Mouse (Mus musculus): Measurements from ENCODE around the gene Gm4881. TPM values are rescaled to one million over a fixed set of nuclear protein-coding genes. Genes with fewer than 3 reads are reported as not detected.

Gene Gm4881
- total RNA-seq, 2 experiments from 2014 or later: not detected

Small RNA genes lying within 50 kb of the gene (microRNA-seq; reads per million reads assigned to microRNA genes)
- gene Mir7046 (8.4 to 8.9 reads per million in 2 experiments), gene Mir7047 (42.7 to 49.9 reads per million in 2 experiments)

Other genes starting within 250 kb of the Gm4881 start
- gene BC049730, start 235.3 kb downstream of the Gm4881 start, total RNA-seq (2021): not detected
- not detected for gene Gm4763, start 217.6 kb downstream of the Gm4881 start, total RNA-seq (2021)
- gene Cd177, start 184.2 kb downstream of the Gm4881 start, total RNA-seq (2021): under 1 TPM; 0.13 to 0.15 TPM
- gene Ceacam10, start 167.3 kb downstream of the Gm4881 start, total RNA-seq (2021): not detected
- gene Gm9844, start 82.3 kb downstream of the Gm4881 start, total RNA-seq (2021): under 1 TPM in 1 of 2 experiments, not detected in 1; 0.97 TPM
- gene Lypd4, start 74.6 kb downstream of the Gm4881 start, total RNA-seq (2021): not detected
- gene Dmrtc2, start 74.4 kb downstream of the Gm4881 start, total RNA-seq (2021): not detected
- 100 to 1,000 TPM; 556 to 616 TPM for gene Rps19, start 60.1 kb downstream of the Gm4881 start, total RNA-seq (2021)
- under 1 TPM in 1 of 2 experiments, not detected in 1; 0.22 TPM for gene Cd79a, start 47.1 kb downstream of the Gm4881 start, total RNA-seq (2021)
- gene Arhgef1, start 41.6 kb downstream of the Gm4881 start, total RNA-seq (2021): 10 to 100 TPM; 74.7 to 80.8 TPM
- 100 to 1,000 TPM; 318 to 321 TPM for gene Rabac1, start 28.3 kb upstream of the Gm4881 start, total RNA-seq (2021)
- gene Atp1a3, start 61.5 kb upstream of the Gm4881 start, total RNA-seq (2021): 1,000 to 10,000 TPM; 2,544 to 2,610 TPM
- gene Grik5, start 127.9 kb upstream of the Gm4881 start, total RNA-seq (2021): 100 to 1,000 TPM; 213 to 225 TPM
- gene Zfp574, start 128.1 kb upstream of the Gm4881 start, total RNA-seq (2021): 10 to 100 TPM; 30.9 to 33.2 TPM
- 1 to 10 TPM; 6.9 to 8.1 TPM for gene Pou2f2, start 235.2 kb upstream of the Gm4881 start, total RNA-seq (2021)

Data from layer of hippocampus, adult 18-20 months (tissue).